Mouse (Mus musculus) Patski (cell line): ENCODE data around the gene Sox8. TPM values are rescaled to one million over a fixed set of nuclear protein-coding genes. Genes with fewer than 3 reads are reported as not detected.

ENCODE experiments used
- ATAC-seq: fragments of 100-300 bp; one replicate; pipeline ENCODE4 v1.8.0; 2021
- CTCF ChIA-PET: fragments of 350-600 bp; sonication (Branson Sonifier 250); formaldehyde crosslinking; loops from one replicate; lab custom pipeline; 2022; ENCODE audit warnings: inconsistent platforms; lab: Charles Lee
- POLR2A ChIA-PET: fragments of 350-600 bp; sonication (Branson Sonifier 250); formaldehyde crosslinking; loops from one replicate; lab custom pipeline; 2022; ENCODE audit warnings: antibody characterized with exemption, inconsistent platforms; lab: Charles Lee
- DNase-seq: peaks from one replicate; pipeline ENCODE4 v3.0.0-alpha.2; 2011; ENCODE audit warnings: low read depth, low spot score
- H3K27me3 ChIP-seq: fragments of 371-371 bp; one replicate; pipeline ENCODE4 v1.5.1; 2021
- CTCF ChIP-seq: fragments of 100-300 bp; IDR thresholded peaks from one replicate; pipeline ENCODE4 v1.5.1; 2021
- in situ Hi-C: fragments of 300-500 bp; cut with MboI; formaldehyde crosslinking; loops from 3 replicates; pipeline ENCODE4 v1.11.1; 2018; ENCODE audit warnings: low pct_unique_long_range_greater_than_20kb, mixed read lengths
- polyA plus RNA-seq: library from polyadenylated mRNA; unstranded; gene quantifications from one replicate; pipeline ENCODE4 v1.2.3, GENCODE M21; 2021

Sox8 gene
- polyA plus RNA-seq, 1 experiment from 2014 or later: 16.7 TPM

- DNase-seq: no peak
- in situ Hi-C loops: no loop called here
- TF ChIP-seq CTCF: no peak
- POLR2A ChIA-PET: interaction anchor here (0.6 to 3.0 kb wide), 5 partner anchors 11 to 128 kb away, joined by 3 to 14 read pairs (median 5); partner anchors contain the start of gene Lmf1
- ATAC-seq: peak; percentile 6
- CTCF ChIA-PET: interaction anchor here (0.8 to 2.9 kb wide), 14 partner anchors 11 to 144 kb away, joined by 3 to 24 read pairs (median 6); partner anchors contain the start of gene Lmf1
- H3K27me3 ChIP-seq: no peaks in the 10 kb centered on the region
Observed at GRCm38 (mm10) chr17:25568206-25568605, 2.3 kb downstream of the Sox8 start.

GRCm38 (mm10) chr17:25567745-25568144, 2.7 kb downstream of the Sox8 start:
- ChIA-PET POLR2A (interaction anchor here (0.6 to 3.0 kb wide), 3 partner anchors 11 to 128 kb away, joined by 3 to 11 read pairs (median 3); partner anchors contain the start of gene Lmf1), CTCF (interaction anchor here (0.7 to 2.9 kb wide), 14 partner anchors 11 to 144 kb away, joined by 3 to 24 read pairs (median 6); partner anchors contain the start of gene Lmf1)
- in situ Hi-C loops: no loop called here
- TF ChIP-seq CTCF: no peak
- no peaks in the 10 kb centered on the region for H3K27me3 ChIP-seq
- no peak for DNase-seq
- peak; percentile 6 for ATAC-seq

GRCm38 (mm10) chr17:25567261-25567660, 3.2 kb downstream of the Sox8 start:
- no peak for TF ChIP-seq CTCF
- ChIA-PET POLR2A (interaction anchor here (0.8 to 3.0 kb wide), 2 partner anchors 12 to 91 kb away, joined by 3 to 11 read pairs; partner anchors contain the start of gene Lmf1), CTCF (interaction anchor here (0.7 to 2.9 kb wide), 11 partner anchors 11 to 144 kb away, joined by 3 to 24 read pairs (median 6); partner anchors contain the start of gene Lmf1)
- no peaks in the 10 kb centered on the region for H3K27me3 ChIP-seq
- DNase-seq: no peak
- in situ Hi-C loops: no loop called here
- ATAC-seq: no peak

GRCm38 (mm10) chr17:25565860-25566600, 4.5 kb downstream of the Sox8 start:
- no peaks in the 10 kb centered on the region for H3K27me3 ChIP-seq
- TF ChIP-seq CTCF: no peak
- in situ Hi-C loops: no loop called here
- ATAC-seq (no peak), DNase-seq (no peak)
- ChIA-PET POLR2A (interaction anchor here (0.9 to 3.0 kb wide), 3 partner anchors 13 to 27 kb away, joined by 5 to 11 read pairs (median 7); partner anchors contain the start of gene Lmf1), CTCF (interaction anchor here (1.6 to 2.9 kb wide), 2 partner anchors 10 to 26 kb away, joined by 4 to 24 read pairs; no protein-coding TSS in a partner anchor)

GRCm38 (mm10) chr17:25565244-25565643, 5.2 kb downstream of the Sox8 start:
- POLR2A ChIA-PET: interaction anchor here (0.9 to 1.4 kb wide), 2 partner anchors 24 to 26 kb away, joined by 5 to 7 read pairs; no protein-coding TSS in a partner anchor
- TF ChIP-seq CTCF: no peak
- in situ Hi-C loops: no loop called here
- no peaks in the 10 kb centered on the region for H3K27me3 ChIP-seq
- CTCF ChIA-PET: interaction anchor here (1.6 kb wide), 1 partner anchor 9 kb away, joined by 4 read pairs; no protein-coding TSS in a partner anchor
- ATAC-seq (no peak), DNase-seq (no peak)

- DNase-seq: no peak
- ChIA-PET POLR2A (interaction anchor here (0.6 to 1.2 kb wide), 2 partner anchors 10 to 56 kb away, joined by 3 to 5 read pairs; no protein-coding TSS in a partner anchor), CTCF (interaction anchor here (0.6 to 0.7 kb wide), 2 partner anchors 11 to 24 kb away, joined by 3 read pairs; no protein-coding TSS in a partner anchor)
- H3K27me3 ChIP-seq: no peaks in the 10 kb centered on the region
- no peak for TF ChIP-seq CTCF
- ATAC-seq: no peak
- in situ Hi-C loops: no loop called here
Observed at GRCm38 (mm10) chr17:25564481-25564880, 6.0 kb downstream of the Sox8 start.

GRCm38 (mm10) chr17:25561223-25562028, 9.1 kb downstream of the Sox8 start:
- CTCF ChIA-PET: interaction anchor here (0.8 to 1.3 kb wide), 2 partner anchors 15 to 16 kb away, joined by 3 read pairs; no protein-coding TSS in a partner anchor
- ATAC-seq (no peak), DNase-seq (no peak)
- no peak for TF ChIP-seq CTCF
- POLR2A ChIA-PET: no interaction called here
- in situ Hi-C loops: no loop called here
- no peaks in the 10 kb centered on the region for H3K27me3 ChIP-seq

- TF ChIP-seq CTCF: no peak
- CTCF ChIA-PET: interaction anchor here (0.8 kb wide), 1 partner anchor 15 kb away, joined by 3 read pairs; no protein-coding TSS in a partner anchor
- DNase-seq (no peak), ATAC-seq (no peak)
- H3K27me3 ChIP-seq: no peaks in the 10 kb centered on the region
- POLR2A ChIA-PET: no interaction called here
- in situ Hi-C loops: no loop called here
Observed at GRCm38 (mm10) chr17:25560554-25561222, 9.8 kb downstream of the Sox8 start.

- ATAC-seq: no peak
- H3K27me3 ChIP-seq: no peaks in the 10 kb centered on the region
- DNase-seq: no peak
- in situ Hi-C loops: no loop called here
- POLR2A ChIA-PET: interaction anchor here (0.5 kb wide), 1 partner anchor 314 kb away, joined by 3 read pairs; no protein-coding TSS in a partner anchor
- CTCF ChIA-PET: no interaction called here
- no peak for TF ChIP-seq CTCF
Observed at GRCm38 (mm10) chr17:25559634-25560033, 10.9 kb downstream of the Sox8 start.
